Mouse (Mus musculus) neutrophil, adult 5-6 weeks (primary cell): ENCODE data around the gene Acsbg1. TPM values are rescaled to one million over a fixed set of nuclear protein-coding genes. Genes with fewer than 3 reads are reported as not detected.
"Not testable (repeated sequence)": the region's sequence is repeated elsewhere in the genome, so short reads cannot be mapped to it uniquely, and the experiment has no call there.

Source experiments
- ATAC-seq: fragments of 151-379, 151-347 bp; 2 replicates; pipeline ENCODE4 v1.8.0; 2017; ENCODE audit warnings: mild to moderate bottlenecking, moderate TSS enrichment; ENCODE audit not compliant: insufficient number of reproducible peaks, poor library complexity, low FRiP score, severe bottlenecking; ENCODE audit errors: extremely low read depth
- total RNA-seq: library from RNA; stranded (forward); fragments of 200-1000 nt; gene quantifications from 2 replicates; pipeline ENCODE4 v1.2.3, GENCODE M21; 2017

Gene Acsbg1
- total RNA-seq, 1 experiment from 2014 or later: 1.5 TPM

- no peak for ATAC-seq
Measured at GRCm38 (mm10) chr9:54630905-54631304, 30.8 kb downstream of the Acsbg1 start.

- ATAC-seq: no peak
Measured at GRCm38 (mm10) chr9:54629613-54630261, 31.9 kb downstream of the Acsbg1 start.

- no peak for ATAC-seq
Measured at GRCm38 (mm10) chr9:54628752-54629151, 32.9 kb downstream of the Acsbg1 start.

- no peak for ATAC-seq
Measured at GRCm38 (mm10) chr9:54627240-54627639, 34.4 kb downstream of the Acsbg1 start.

GRCm38 (mm10) chr9:54614182-54614850 is 47.4 kb downstream of the Acsbg1 start:
- ATAC-seq: peak; percentile 47; the same call in 1 of the 2 replicates

DNA sequence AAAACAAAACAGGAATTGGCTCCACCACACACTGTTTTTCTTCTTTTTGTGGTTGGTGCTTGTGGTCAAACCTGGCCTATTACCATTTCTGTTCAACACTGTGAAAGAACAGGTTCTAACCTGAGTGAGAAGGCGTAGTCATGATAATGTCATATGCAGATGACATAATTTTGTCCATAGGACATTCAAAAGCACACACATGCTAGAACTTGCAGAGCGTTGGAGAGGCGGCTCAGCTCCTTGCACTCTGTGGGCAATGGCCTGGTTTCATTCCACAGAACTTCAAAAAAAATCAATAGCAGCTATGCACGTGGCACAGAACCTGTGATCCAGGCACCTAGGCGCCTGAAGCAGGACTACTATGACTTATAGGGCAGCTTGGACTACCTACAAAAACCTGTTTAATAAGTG is 48.9 kb downstream of the Acsbg1 start:
- ATAC-seq: no peak

GRCm38 (mm10) chr9:54604886-54605285 is 56.8 kb downstream of the Acsbg1 start:
- no peak for ATAC-seq

- no peak for ATAC-seq
Measured at GRCm38 (mm10) chr9:54604131-54604654, 57.5 kb downstream of the Acsbg1 start.

DNA sequence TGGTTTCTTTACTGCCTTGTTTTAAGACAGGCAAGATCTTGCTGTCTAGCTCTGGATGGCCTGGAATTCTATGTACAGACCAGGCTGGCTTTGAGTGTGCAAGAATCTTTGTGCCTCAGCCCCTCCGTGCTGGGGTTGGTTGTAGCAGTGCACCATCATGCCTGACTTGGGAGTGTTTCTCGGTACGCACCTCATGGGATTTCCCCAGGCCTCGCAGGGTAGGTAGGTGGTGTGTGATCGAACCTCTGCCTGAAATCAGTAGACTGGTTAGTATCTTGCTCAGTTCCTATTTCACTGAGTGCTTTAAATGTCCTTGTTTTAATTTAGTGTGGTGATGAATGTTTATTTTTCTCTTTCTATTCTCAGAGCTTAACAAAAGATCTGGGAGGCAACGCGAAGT is 58.8 kb downstream of the Acsbg1 start:
- no peak for ATAC-seq

DNA sequence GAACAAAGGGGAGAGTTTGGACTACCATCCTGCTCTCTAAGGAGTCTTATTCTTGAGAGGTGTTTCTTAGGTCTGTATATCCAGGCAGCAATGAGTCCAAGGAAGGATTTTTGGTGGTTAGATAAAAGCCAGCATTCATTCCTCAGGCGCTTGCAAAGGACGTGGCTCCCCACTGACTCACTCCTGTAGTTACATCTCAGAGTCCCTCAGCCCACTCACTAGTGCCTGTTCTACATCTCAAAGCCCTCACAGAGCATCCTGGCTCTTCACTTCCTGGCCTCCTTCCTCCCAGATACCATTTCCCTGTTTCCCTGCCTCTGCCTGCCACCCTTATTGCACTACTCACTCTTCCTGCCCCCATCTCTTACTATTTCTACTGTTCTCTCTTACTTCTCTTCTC is 59.3 kb downstream of the Acsbg1 start:
- ATAC-seq: no peak

GRCm38 (mm10) chr9:54596752-54597465 is 64.8 kb downstream of the Acsbg1 start:
- ATAC-seq: no peak

GRCm38 (mm10) chr9:54593652-54594051 is 68.0 kb downstream of the Acsbg1 start:
- ATAC-seq: not testable (repeated sequence)

- ATAC-seq: no peak
Measured at GRCm38 (mm10) chr9:54587863-54588262, 73.8 kb downstream of the Acsbg1 start.

DNA sequence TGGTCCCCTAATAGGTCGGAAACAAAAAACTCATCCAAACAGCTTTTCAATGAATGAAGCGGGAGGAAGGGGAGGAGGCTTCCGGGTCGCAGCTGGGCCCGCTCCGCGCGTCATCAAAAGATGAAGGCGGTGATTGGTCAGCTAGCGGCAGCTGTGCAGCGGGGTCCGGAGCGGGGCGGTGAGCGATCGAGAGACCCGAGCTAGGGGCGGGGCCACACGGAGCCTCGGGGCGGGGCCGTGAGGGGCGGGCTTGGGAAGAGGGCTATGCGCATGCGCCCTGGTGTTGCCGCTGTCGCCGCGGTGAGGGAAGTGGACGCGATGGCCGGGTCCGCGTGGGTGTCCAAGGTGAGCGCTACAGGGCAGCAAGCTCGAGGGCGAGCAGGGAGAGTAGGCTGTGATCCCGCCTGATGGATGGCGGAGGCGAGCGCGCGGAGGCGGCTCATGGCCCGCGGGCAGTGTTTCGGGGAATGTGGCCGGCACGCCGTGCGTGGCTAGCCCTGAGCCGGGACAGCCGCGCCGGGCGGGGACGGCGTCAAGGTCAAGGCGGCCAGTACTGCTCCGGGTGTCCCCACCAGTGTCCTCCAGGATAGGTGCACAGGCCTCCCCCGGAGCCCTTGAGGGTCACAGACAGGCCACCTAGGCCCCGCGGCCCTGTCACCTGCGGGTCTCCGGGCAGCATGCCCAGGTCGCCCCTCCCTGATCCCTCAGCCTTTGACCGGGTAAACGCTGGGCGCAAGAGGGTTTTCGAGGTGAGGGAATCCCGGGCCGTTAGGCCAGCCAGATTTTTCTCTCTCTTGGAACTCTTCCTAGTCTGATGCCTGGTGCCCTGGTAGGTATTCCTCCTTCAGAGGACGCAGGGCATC is 75.2 kb downstream of the Acsbg1 start, which contains the start of gene Idh3a:
Idh3a (plus strand) TSS at position 136 of the 863 bp plus-strand sequence.
- peak; percentile 96 for ATAC-seq

- no peak for ATAC-seq
Measured at GRCm38 (mm10) chr9:54585839-54586198, 75.9 kb downstream of the Acsbg1 start.

DNA sequence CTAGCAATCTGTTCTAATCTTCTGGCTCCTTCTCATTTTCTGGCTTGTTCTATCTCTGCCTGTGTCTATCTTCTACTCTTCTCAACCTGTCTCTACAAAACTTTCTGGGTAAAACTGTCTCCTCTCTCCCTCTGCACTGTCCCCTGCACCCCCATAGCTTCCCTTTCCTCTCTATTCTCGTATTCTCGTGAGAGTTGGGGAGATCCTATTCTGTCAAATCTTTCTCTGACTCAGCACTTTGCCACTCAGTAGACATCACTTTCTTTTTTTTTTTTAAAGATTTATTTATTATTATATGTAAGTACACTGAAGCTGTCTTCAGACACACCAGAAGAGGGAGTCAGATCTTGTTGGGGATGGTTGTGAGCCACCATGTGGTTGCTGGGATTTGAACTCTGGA is 77.5 kb downstream of the Acsbg1 start:
- ATAC-seq: not testable (repeated sequence)

DNA sequence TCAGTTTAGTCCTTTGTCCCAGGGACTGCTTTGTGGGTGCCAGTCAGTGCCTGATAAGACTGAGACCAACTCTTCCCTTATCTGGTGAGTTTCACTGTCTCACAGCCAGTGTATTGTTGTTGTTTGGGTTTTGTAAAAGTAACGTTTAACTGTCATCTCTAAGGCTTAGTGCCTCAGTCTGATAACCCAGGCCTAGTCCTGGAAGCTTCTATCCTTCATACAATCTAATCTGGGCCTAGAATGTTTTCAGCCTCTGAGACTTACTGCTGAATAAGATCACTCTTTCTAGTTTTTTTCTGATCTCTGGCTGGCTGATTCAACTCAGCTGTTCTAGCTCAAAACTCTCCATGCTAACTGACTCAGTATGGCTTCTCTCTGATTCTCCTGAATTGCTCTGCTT is 78.0 kb downstream of the Acsbg1 start:
- no peak for ATAC-seq

- ATAC-seq: no peak
Measured at GRCm38 (mm10) chr9:54571130-54571839, 90.4 kb downstream of the Acsbg1 start.
